21 mouse cellular contexts compared by ENCODE assay signal in genomic region chr16:90402292-90402691, GRCm38 (mm10). TPM values are rescaled to one million over a fixed set of nuclear protein-coding genes. Genes with fewer than 3 reads are reported as not detected.
DNase-seq lines count a peak whose midpoint lies in the region; ATAC-seq and TF ChIP-seq lines count a peak whose summit lies in the region.
"Had no signal": no experiment of that assay in that cellular context is flagged by ENCODE, and none has a peak within 500 bp of the region (broad histone marks: within the 10 kb centered on the region; RNA-seq: fewer than 3 reads in every experiment).

No protein-coding gene starts in this region.

- no peak for TF ChIP-seq CTCF in lung, postnatal 0 days (IDR thresholded peaks at IDR 0.05)
- no peak for TF ChIP-seq CTCF in left cerebral cortex, adult 2 months (IDR thresholded peaks at IDR 0.05)

- no peak overlapping the region for H3K9ac ChIP-seq in lung, postnatal 0 days (replicated peaks; ENCODE audit: low read depth)
- no peak overlapping the region for H3K9ac ChIP-seq in neural tube, embryonic 15.5 days (replicated peaks)
- H3K9ac ChIP-seq: forebrain, postnatal 0 days; hindbrain, embryonic 15.5 days; liver, embryonic 14.5 days had no signal

- H3K27me3 ChIP-seq in lung, postnatal 0 days (replicated peaks; ENCODE audit: insufficient read depth, low read length), result no peaks in the 10 kb centered on the region
- no peaks in the 10 kb centered on the region for H3K27me3 ChIP-seq in neural tube, embryonic 15.5 days (replicated peaks)
- H3K27me3 ChIP-seq: hindbrain, embryonic 15.5 days had no signal

- intact Hi-C loops in heart, postnatal 10 days (cut with DNase I), result no loop called here
- intact Hi-C loops in left cerebral cortex, adult 2 months (cut with DNase I), result no loop called here

- ATAC-seq in lung, postnatal 0 days, result no peak
- ATAC-seq in neural tube, embryonic 15.5 days (ENCODE audit: low FRiP score), result peak; percentile 19; the same call in 1 of the 2 replicates
- ATAC-seq: forebrain, postnatal 0 days had no signal

- no peak for TF ChIP-seq EP300 in lung, postnatal 0 days (IDR thresholded peaks at IDR 0.05)

- 0 out of 2 replicates have a peak overlapping the region, but pooled peaks have one; percentile 15 for H3K27ac ChIP-seq in lung, postnatal 0 days (ENCODE audit: low read length)
- H3K27ac ChIP-seq in neural tube, embryonic 15.5 days (replicated peaks), result no peak overlapping the region
- H3K27ac ChIP-seq in left cerebral cortex, adult 2 months, result no peak overlapping the region
- H3K27ac ChIP-seq: hindbrain, embryonic 15.5 days; layer of hippocampus, adult 2 months; liver, embryonic 14.5 days; macrophage; midbrain, embryonic 10.5 days had no signal

- peaks cover 6% of the 10 kb centered on the region; the same call in 1 of the 2 replicates for H3K4me1 ChIP-seq in lung, postnatal 0 days (ENCODE audit: insufficient read depth, low read depth, low read length)
- peaks cover 31% of the 10 kb centered on the region for H3K4me1 ChIP-seq in neural tube, embryonic 15.5 days

- no peak overlapping the region for H3K4me2 ChIP-seq in lung, postnatal 0 days (replicated peaks; ENCODE audit: low read depth, low read length)
- no peak overlapping the region for H3K4me2 ChIP-seq in neural tube, embryonic 15.5 days
- H3K4me2 ChIP-seq: hindbrain, embryonic 15.5 days had no signal

- no peaks in the 10 kb centered on the region for H3K9me3 ChIP-seq in lung, postnatal 0 days (ENCODE audit: low read length)
- no peaks in the 10 kb centered on the region for H3K9me3 ChIP-seq in neural tube, embryonic 15.5 days (replicated peaks)
- H3K9me3 ChIP-seq: hindbrain, embryonic 15.5 days; midbrain, embryonic 10.5 days had no signal

- no peak overlapping the region for H3K4me3 ChIP-seq in lung, postnatal 0 days (ENCODE audit: low read depth, low read length)
- no peak overlapping the region for H3K4me3 ChIP-seq in neural tube, embryonic 15.5 days (replicated peaks)
- H3K4me3 ChIP-seq in left cerebral cortex, adult 2 months, result no peak overlapping the region
- H3K4me3 ChIP-seq: hindbrain, embryonic 15.5 days; layer of hippocampus, adult 2 months; midbrain, embryonic 10.5 days had no signal

- no peaks in the 10 kb centered on the region for H3K36me3 ChIP-seq in lung, postnatal 0 days (ENCODE audit: insufficient read depth, low read length)
- H3K36me3 ChIP-seq in neural tube, embryonic 15.5 days, result no peaks in the 10 kb centered on the region
- H3K36me3 ChIP-seq: hindbrain, embryonic 15.5 days had no signal

- WGBS in lung, postnatal 0 days, result 51% methylated on average over 7 of the region's 7 CpGs
- WGBS in neural tube, embryonic 15.5 days, result 60% methylated on average over 7 of the region's 7 CpGs

- DNase-seq in heart, adult 11 months, result peak; percentile 44
- no peak for DNase-seq in heart, postnatal 10 days
- peak; percentile 42 for DNase-seq in kidney, postnatal 14 days
- DNase-seq in kidney, postnatal 4 days, result no peak
- no peak for DNase-seq in lung, postnatal 0 days (ENCODE audit: low spot score)
- DNase-seq in lung, postnatal 36 days, result no peak
- no peak for DNase-seq in left cerebral cortex, adult 2 months (ENCODE audit: extremely low spot score in 1 of 2, low spot score in 2 of 2)
- DNase-seq: cerebellum, adult 9-10 months; forebrain, postnatal 0 days; heart, postnatal 4 days; kidney, adult 11 months; layer of hippocampus, postnatal 36 days; right cerebral cortex, postnatal 4 days had no signal

RNA-seq across cellular contexts. Expression of gene Hunk, which starts 16.5 kb away (rescaled TPM):
- total RNA-seq in heart, postnatal 10 days (2021), result 1 to 10 TPM; 3.0 to 4.1 TPM
- polyA plus RNA-seq in lung, postnatal 0 days (2015; fragmentation: Nextera tagmentation; extraction: Ambion mirVana), result 6.4 and 7.4 TPM in 2 replicates
- 5.1 and 6.1 TPM in 2 replicates for polyA plus RNA-seq in neural tube, embryonic 15.5 days (2015; fragmentation: Nextera tagmentation; extraction: Ambion mirVana)
- total RNA-seq in left cerebral cortex, adult 2 months (2021), result 10 to 100 TPM; 14.1 to 27.2 TPM
- total RNA-seq: CH12.LX; common myeloid progenitor, adult 5-6 weeks had no signal
- polyA plus RNA-seq: macrophage had no signal

Comparison
In these comparisons a context has a peak if more than half of its experiments do, and no peak if none do; other contexts are left out.
1. DNase-seq: peak in heart, adult 11 months (single experiment) and kidney, postnatal 14 days (single experiment); none in heart, postnatal 10 days (0 of 2), kidney, postnatal 4 days (0 of 2), lung, postnatal 0 days (single experiment), lung, postnatal 36 days (single experiment) and left cerebral cortex, adult 2 months (0 of 2).